Mouse (Mus musculus) G1E (cell line): ENCODE data around the gene Fosb. TPM values are rescaled to one million over a fixed set of nuclear protein-coding genes. Genes with fewer than 3 reads are reported as not detected.

ENCODE experiments used
- ATAC-seq: 2 replicates; pipeline ENCODE4 v1.8.0; 2016; ENCODE audit warnings: mild to moderate bottlenecking; ENCODE audit not compliant: insufficient number of reproducible peaks, poor library complexity, low FRiP score, severe bottlenecking; ENCODE audit errors: extremely low read depth
- DNase-seq: peaks from one replicate; pipeline ENCODE4 v3.0.0; 2012; ENCODE audit warnings: low spot score
- H3K27me3 ChIP-seq: 2 replicates; pipeline ENCODE4 v1.6.1; 2012; ENCODE audit warnings: mild to moderate bottlenecking, low read length, inconsistent platforms; ENCODE audit not compliant: insufficient read depth
- H3K36me3 ChIP-seq: replicated peaks from 2 replicates; pipeline ENCODE3; 2012; ENCODE audit warnings: mild to moderate bottlenecking, inconsistent platforms
- H3K4me1 ChIP-seq: 2 replicates; pipeline ENCODE4 v1.6.1; 2012; ENCODE audit warnings: low read depth, low read length, inconsistent platforms, mixed read lengths; ENCODE audit not compliant: insufficient read depth
- H3K4me3 ChIP-seq: 2 replicates; pipeline ENCODE4 v1.5.1; 2012; ENCODE audit warnings: low read depth, mild to moderate bottlenecking, inconsistent platforms, low read length, moderate library complexity, mixed read lengths
- H3K9me3 ChIP-seq: replicated peaks from 2 replicates; pipeline ENCODE4 v1.6.1; 2012; ENCODE audit warnings: inconsistent platforms
- CTCF ChIP-seq: IDR thresholded peaks from 2 replicates; pipeline ENCODE4 v1.5.1; 2012; ENCODE audit warnings: low read depth, low read length, inconsistent platforms, mixed read lengths
- GATA1 ChIP-seq: IDR thresholded peaks from 2 replicates; pipeline ENCODE4 v1.6.1; 2012; ENCODE audit warnings: borderline replicate concordance, low read length, inconsistent platforms, mixed read lengths
- GATA2 ChIP-seq: IDR thresholded peaks from 2 replicates; pipeline ENCODE4 v1.6.1; 2012; ENCODE audit warnings: low read depth, low read length, inconsistent platforms, borderline replicate concordance
- POLR2AphosphoS5 ChIP-seq: IDR thresholded peaks from 2 replicates; pipeline ENCODE4 v1.6.1; 2012; ENCODE audit warnings: low read depth, low read length, inconsistent platforms; ENCODE audit not compliant: insufficient replicate concordance
- TAL1 ChIP-seq: conservative IDR thresholded peaks from 2 replicates; pipeline ENCODE4 v1.6.1; 2012; ENCODE audit warnings: low read depth, low read length, inconsistent platforms, mixed read lengths
- polyA plus RNA-seq: library from polyadenylated mRNA; stranded (reverse); fragments of >175 nt; gene quantifications from 2 replicates; pipeline ENCODE4 v1.2.3, GENCODE M21; 2012
- total RNA-seq, 2 experiments: library from RNA; stranded (forward) in 1 of 2; stranded (reverse) in 1 of 2; fragments of 200-1000 nt in 1 of 2; fragments of >200 nt in 1 of 2; fragmentation: Nextera tagmentation in 1 of 2; gene quantifications; 2 replicates each; pipeline ENCODE4 v1.2.3; 2014 to 2017

The Fosb gene
- total and polyA plus RNA-seq, 3 experiments = 0.38 to 0.61 TPM; not detected in 1

DNA sequence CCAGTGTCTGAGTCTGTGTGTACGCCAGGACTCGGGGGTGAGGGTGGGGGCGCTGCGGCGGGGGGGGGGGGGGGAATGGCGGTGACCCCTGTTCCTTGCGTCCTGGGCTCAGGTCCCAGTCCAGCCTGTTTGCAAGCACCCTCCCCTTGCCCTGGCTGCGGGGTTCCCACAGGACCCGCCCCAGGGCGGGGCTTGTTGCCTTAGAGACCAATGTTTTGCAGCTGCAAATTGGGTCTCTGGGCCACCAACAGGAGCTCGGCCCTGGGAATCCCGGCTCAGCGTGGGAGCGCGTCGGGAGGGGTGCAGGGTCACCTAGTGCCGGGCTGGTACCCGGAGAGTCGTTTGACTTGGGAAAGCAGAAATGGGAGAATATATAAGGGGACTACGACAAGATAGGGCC lies 16.5 kb upstream of the Fosb start:
- Histone ChIP-seq H3K27me3 (peaks cover 28% of the 10 kb centered on the region), H3K9me3 (no peaks in the 10 kb centered on the region), H3K4me3 (peak overlapping the region; percentile 66; the same call in 1 of the 2 replicates), H3K36me3 (no peaks in the 10 kb centered on the region), H3K4me1 (peaks cover 29% of the 10 kb centered on the region)
- TF ChIP-seq CTCF (no peak), GATA1 (no peak)
- peak; percentile 59 for DNase-seq
- ATAC-seq = peak; percentile 60; the same call in 1 of the 2 replicates

- Histone ChIP-seq H3K4me1 (peaks cover 29% of the 10 kb centered on the region), H3K27me3 (peaks cover 30% of the 10 kb centered on the region), H3K9me3 (no peaks in the 10 kb centered on the region), H3K36me3 (no peaks in the 10 kb centered on the region), H3K4me3 (no peak overlapping the region; the same call in 1 of the 2 replicates)
- DNase-seq (no peak), ATAC-seq (no peak)
- no peak for TF ChIP-seq GATA1
- no peak for TF ChIP-seq GATA2
- no peak for TF ChIP-seq TAL1
- TF ChIP-seq POLR2AphosphoS5 = no peak
- no peak for TF ChIP-seq CTCF
Measured at GRCm38 (mm10) chr7:19325262-19326199, 15.7 kb upstream of the Fosb start.

DNA sequence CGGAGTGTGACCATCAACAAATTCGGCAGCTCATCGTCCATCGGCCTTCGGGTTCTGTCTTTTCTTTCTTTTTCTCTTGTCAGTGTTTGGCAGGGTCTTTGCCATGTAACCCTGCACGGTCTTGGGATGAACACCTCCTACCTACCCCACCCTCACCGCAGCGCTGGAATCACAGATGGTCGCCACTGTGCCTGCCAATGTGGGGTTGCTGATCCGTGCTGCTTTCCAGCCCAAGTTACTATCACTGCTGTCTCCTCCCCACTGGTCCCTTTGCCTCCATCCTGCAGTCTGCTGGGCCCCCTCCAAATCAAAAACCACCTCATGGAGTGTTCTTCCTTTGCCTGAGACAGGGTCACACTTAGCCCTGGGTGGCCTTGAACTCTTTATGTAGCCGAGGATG lies 14.4 kb upstream of the Fosb start:
- H3K27me3 ChIP-seq = peaks cover 29% of the 10 kb centered on the region
- H3K4me1 ChIP-seq = peaks cover 41% of the 10 kb centered on the region
- H3K4me3 ChIP-seq = no peak overlapping the region
- no peaks in the 10 kb centered on the region for H3K9me3 ChIP-seq
- no peak for TF ChIP-seq POLR2AphosphoS5
- no peak for TF ChIP-seq GATA1
- no peak for TF ChIP-seq CTCF
- ATAC-seq = no peak
- H3K36me3 ChIP-seq = no peaks in the 10 kb centered on the region
- no peak for DNase-seq

DNA sequence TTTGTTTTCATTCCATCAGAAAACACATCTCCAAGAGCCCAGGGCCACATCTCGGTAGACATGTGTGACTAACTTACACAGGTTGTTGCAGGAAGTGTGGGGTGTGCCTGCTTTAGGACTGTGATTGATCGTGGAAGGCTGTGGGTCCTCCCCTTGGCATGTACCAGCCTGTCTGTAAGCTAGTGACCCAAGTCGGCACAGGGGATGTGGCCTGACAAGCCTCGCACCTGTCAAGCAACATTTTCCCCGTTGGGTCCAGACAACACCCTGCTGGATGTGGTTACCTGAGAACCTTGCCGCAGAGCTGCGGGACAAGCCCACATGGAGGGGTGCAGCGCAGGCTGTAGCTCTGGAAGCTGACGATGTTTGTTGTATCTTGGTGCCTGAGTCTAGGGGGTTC lies 12.6 kb upstream of the Fosb start:
- TF ChIP-seq GATA2 (no peak), TAL1 (no peak), GATA1 (no peak), CTCF (no peak), POLR2AphosphoS5 (no peak)
- H3K4me3 ChIP-seq = no peak overlapping the region
- no peak for ATAC-seq
- H3K9me3 ChIP-seq = no peaks in the 10 kb centered on the region
- H3K4me1 ChIP-seq = peaks cover 43% of the 10 kb centered on the region
- DNase-seq = no peak
- H3K36me3 ChIP-seq = no peaks in the 10 kb centered on the region
- peaks cover 39% of the 10 kb centered on the region for H3K27me3 ChIP-seq

GRCm38 (mm10) chr7:19321464-19321863 lies 11.6 kb upstream of the Fosb start:
- no peaks in the 10 kb centered on the region for H3K36me3 ChIP-seq
- H3K4me1 ChIP-seq = peaks cover 43% of the 10 kb centered on the region
- ATAC-seq (no peak), DNase-seq (no peak)
- no peak overlapping the region for H3K4me3 ChIP-seq
- no peaks in the 10 kb centered on the region for H3K9me3 ChIP-seq
- H3K27me3 ChIP-seq = peaks cover 49% of the 10 kb centered on the region
- TF ChIP-seq CTCF = no peak
- TF ChIP-seq TAL1 = no peak
- no peak for TF ChIP-seq GATA2
- TF ChIP-seq POLR2AphosphoS5 = no peak
- TF ChIP-seq GATA1 = no peak

- H3K36me3 ChIP-seq = no peaks in the 10 kb centered on the region
- TF ChIP-seq TAL1 (no peak), GATA1 (no peak), CTCF (no peak), GATA2 (no peak), POLR2AphosphoS5 (no peak)
- no peak overlapping the region for H3K4me3 ChIP-seq
- H3K27me3 ChIP-seq = peaks cover 57% of the 10 kb centered on the region
- no peak for DNase-seq
- peaks cover 44% of the 10 kb centered on the region for H3K4me1 ChIP-seq
- no peak for ATAC-seq
- no peaks in the 10 kb centered on the region for H3K9me3 ChIP-seq
Measured at GRCm38 (mm10) chr7:19320637-19321036, 10.8 kb upstream of the Fosb start.
